Mouse (Mus musculus) ovary, postnatal 36 days (tissue): ENCODE data around the gene Psors1c2.

Experiments
- DNase-seq: peaks from one replicate; pipeline ENCODE4 v3.0.0; 2022; ENCODE audit warnings: low spot score, mixed read lengths

Psors1c2 gene

GRCm38 (mm10) chr17:35557351-35557750 is 24.4 kb downstream of the Psors1c2 start:
- peak; percentile 7 for DNase-seq

GRCm38 (mm10) chr17:35558216-35558615 is 25.2 kb downstream of the Psors1c2 start:
- peak; percentile 1 for DNase-seq

- DNase-seq = no peak
Measured at GRCm38 (mm10) chr17:35567150-35567549, 34.1 kb downstream of the Psors1c2 start, which contains the start of gene 2300002M23Rik. TSS of gene 2300002M23Rik (plus strand) at chr17:35567450.

GRCm38 (mm10) chr17:35567767-35568166 is 34.8 kb downstream of the Psors1c2 start:
- no peak for DNase-seq

- peak; percentile 2 for DNase-seq
Measured at GRCm38 (mm10) chr17:35569091-35569944, 36.3 kb downstream of the Psors1c2 start.

- DNase-seq = no peak
Measured at GRCm38 (mm10) chr17:35570836-35571235, 37.8 kb downstream of the Psors1c2 start.

GRCm38 (mm10) chr17:35571477-35571876 is 38.5 kb downstream of the Psors1c2 start:
- DNase-seq = no peak

- DNase-seq = peak; percentile 63
Measured at GRCm38 (mm10) chr17:35578211-35578610, 45.2 kb downstream of the Psors1c2 start.

GRCm38 (mm10) chr17:35582900-35583299 is 49.9 kb downstream of the Psors1c2 start:
- no peak for DNase-seq
